Mouse (Mus musculus): ENCODE measurements around the gene Sez6l. TPM values are rescaled to one million over a fixed set of nuclear protein-coding genes. Genes with fewer than 3 reads are reported as not detected.

Gene Sez6l
- total and polyA plus RNA-seq, 3 experiments, result not detected

DNA sequence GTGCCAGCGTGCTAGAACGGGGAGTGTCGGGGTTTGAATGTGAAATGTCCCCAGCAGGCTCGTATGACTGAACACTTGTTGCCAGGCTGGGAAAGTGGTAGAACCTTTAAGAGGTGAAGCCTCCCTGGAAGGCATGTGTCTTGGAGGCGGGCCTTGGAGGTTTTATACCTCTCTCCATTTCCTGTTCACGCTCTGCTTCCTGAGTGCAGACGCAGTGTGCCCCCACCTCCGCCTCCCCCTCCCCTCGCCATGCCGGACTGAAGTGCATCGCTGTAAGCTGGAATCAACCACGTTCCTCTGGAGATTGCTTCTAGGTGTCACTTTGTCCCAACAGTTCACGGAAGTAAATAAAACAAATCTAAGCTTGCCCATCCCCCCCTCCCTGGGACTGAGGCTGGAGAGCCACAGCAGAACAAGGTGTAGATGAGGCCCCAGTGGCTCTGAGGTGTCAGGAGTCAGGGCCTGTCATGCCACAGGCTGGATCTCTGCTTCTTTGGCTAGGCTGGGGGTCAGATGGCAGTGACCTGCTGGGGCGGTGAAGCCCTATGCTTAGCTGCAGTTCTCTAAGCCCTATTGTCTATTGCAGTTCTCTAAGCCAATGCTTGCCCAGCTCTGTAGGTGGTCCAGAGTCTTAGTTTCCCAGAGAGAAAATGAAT, 145.7 kb downstream of the Sez6l start:
- no peaks in the 10 kb centered on the region for H3K9me3 ChIP-seq (replicated peaks; ENCODE audit: low read length)
- no peak overlapping the region for H3K27ac ChIP-seq (ENCODE audit: insufficient read depth, low read depth)
- H3K79me2 ChIP-seq (replicated peaks; ENCODE audit: control insufficient read depth, extremely low read depth, insufficient read depth, poor library complexity, severe bottlenecking), result no peaks in the 10 kb centered on the region
- no peak overlapping the region for H3K4me3 ChIP-seq (replicated peaks in 1 of 3; ENCODE audit: low read depth in 2 of 3, low read length in 2 of 3, poor library complexity in 1 of 3)
- no peak overlapping the region for H3K9ac ChIP-seq (ENCODE audit: insufficient read depth, low read depth)
- no peaks in the 10 kb centered on the region for H3K4me1 ChIP-seq (ENCODE audit: control insufficient read depth in 1 of 2, insufficient read depth in 2 of 2)
- TF ChIP-seq USF2 (conservative IDR thresholded peaks at IDR 0.05; ENCODE audit: low read depth, low read length) (no peak), PAX5 (IDR thresholded peaks at IDR 0.05; ENCODE audit: low read length) (no peak), MYC (IDR thresholded peaks at IDR 0.05; ENCODE audit: low read depth, low read length) (no peak), GABPA (IDR thresholded peaks at IDR 0.05; ENCODE audit: insufficient replicate concordance, low read depth, low read length) (no peak), EP300 (IDR thresholded peaks at IDR 0.05; ENCODE audit: low read length) (no peak), ZKSCAN1 (IDR thresholded peaks at IDR 0.05; ENCODE audit: borderline replicate concordance, low read depth, low read length) (no peak), MAFK (IDR thresholded peaks at IDR 0.05; ENCODE audit: insufficient replicate concordance, low read length) (no peak), MAZ (IDR thresholded peaks at IDR 0.05; ENCODE audit: low read depth, low read length) (no peak), TCF12 (IDR thresholded peaks at IDR 0.05; ENCODE audit: low read depth, low read length) (no peak), ETS1 (conservative IDR thresholded peaks at IDR 0.05; ENCODE audit: low read depth, low read length) (no peak)
- no peak for DNase-seq (ENCODE audit: extremely low read depth)
- no peak overlapping the region for H3K4me2 ChIP-seq (ENCODE audit: insufficient read depth, low read depth, poor library complexity, severe bottlenecking)
- dilution Hi-C loops (cut with MboI; ENCODE audit: extremely low pct_ligation_motif_present, extremely low pct_unique_long_range_greater_than_20kb, low sequenced_read_pairs) (no loop called here), in situ Hi-C loops (cut with MboI; ENCODE audit: low pct_ligation_motif_present, low pct_unique_long_range_greater_than_20kb, low sequenced_read_pairs) (loop anchor here (10.0 kb wide), 1 partner anchor 624 kb away; no protein-coding TSS in a partner anchor)
- no peaks in the 10 kb centered on the region for H3K36me3 ChIP-seq (replicated peaks in 1 of 2; ENCODE audit: control insufficient read depth in 1 of 2, insufficient read depth in 1 of 2, low read length in 1 of 2)
- peaks cover 38% of the 10 kb centered on the region for H3K27me3 ChIP-seq (replicated peaks)

DNA sequence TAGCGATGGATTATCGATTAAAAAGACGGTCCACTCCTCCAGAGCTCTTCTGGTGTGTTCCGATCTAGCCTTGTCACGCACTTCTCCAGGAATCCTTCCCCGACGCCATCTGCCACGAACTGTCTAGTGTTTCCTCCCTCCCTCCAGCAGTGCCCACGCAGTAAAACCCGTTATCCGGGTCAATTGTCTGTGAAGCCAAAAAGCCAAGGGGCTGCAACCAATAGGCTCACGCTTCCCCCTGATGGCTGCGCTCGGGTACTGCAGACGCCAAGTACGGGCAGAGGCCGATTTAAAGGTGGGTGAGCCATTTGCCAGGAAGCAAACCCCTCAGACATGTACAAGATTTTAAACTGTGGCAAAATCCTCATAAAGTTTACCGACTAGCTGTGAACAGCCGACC, 148.0 kb downstream of the Sez6l start:
- Histone ChIP-seq H3K9me3 (replicated peaks; ENCODE audit: low read length) (no peaks in the 10 kb centered on the region), H3K27ac (ENCODE audit: insufficient read depth, low read depth) (no peak overlapping the region), H3K36me3 (replicated peaks in 1 of 2; ENCODE audit: control insufficient read depth in 1 of 2, insufficient read depth in 1 of 2, low read length in 1 of 2) (no peaks in the 10 kb centered on the region), H3K4me1 (ENCODE audit: control insufficient read depth in 1 of 2, insufficient read depth in 2 of 2) (no peaks in the 10 kb centered on the region), H3K4me3 (replicated peaks in 1 of 3; ENCODE audit: low read depth in 2 of 3, low read length in 2 of 3, poor library complexity in 1 of 3) (no peak overlapping the region), H3K27me3 (replicated peaks) (peaks cover 57% of the 10 kb centered on the region), H3K79me2 (replicated peaks; ENCODE audit: control insufficient read depth, extremely low read depth, insufficient read depth, poor library complexity, severe bottlenecking) (no peaks in the 10 kb centered on the region), H3K9ac (ENCODE audit: insufficient read depth, low read depth) (no peak overlapping the region), H3K4me2 (ENCODE audit: insufficient read depth, low read depth, poor library complexity, severe bottlenecking) (no peak overlapping the region)
- DNase-seq (ENCODE audit: extremely low read depth), result peak; percentile 23
- dilution Hi-C loops (cut with MboI; ENCODE audit: extremely low pct_ligation_motif_present, extremely low pct_unique_long_range_greater_than_20kb, low sequenced_read_pairs), result no loop called here
- TF ChIP-seq RAD21 (IDR thresholded peaks at IDR 0.05; ENCODE audit: low read depth, low read length) (peak; percentile 55), CTCF (conservative IDR thresholded peaks at IDR 0.05 in 1 of 2, IDR thresholded peaks at IDR 0.05 in 1 of 2; ENCODE audit: low read depth in 2 of 2, low read length in 2 of 2) (peak; percentile 29 to 52), UBTF (IDR thresholded peaks at IDR 0.05; ENCODE audit: low read depth, low read length) (no peak), CHD2 (IDR thresholded peaks at IDR 0.05; ENCODE audit: low read length) (no peak)
- in situ Hi-C loops (cut with MboI; ENCODE audit: low pct_ligation_motif_present, low pct_unique_long_range_greater_than_20kb, low sequenced_read_pairs), result loop anchor here (10.0 kb wide), 2 partner anchors 184 to 214 kb away; no protein-coding TSS in a partner anchor
